Mouse (Mus musculus) urinary bladder, postnatal 36 days (tissue): ENCODE measurements around the gene Elavl3.

Experiments
- DNase-seq, 2 experiments: peaks; one replicate each; pipeline ENCODE4 v3.0.0; 2022; ENCODE audit warnings: low spot score in 2 of 2, mixed read lengths in 1 of 2

Gene Elavl3

DNA sequence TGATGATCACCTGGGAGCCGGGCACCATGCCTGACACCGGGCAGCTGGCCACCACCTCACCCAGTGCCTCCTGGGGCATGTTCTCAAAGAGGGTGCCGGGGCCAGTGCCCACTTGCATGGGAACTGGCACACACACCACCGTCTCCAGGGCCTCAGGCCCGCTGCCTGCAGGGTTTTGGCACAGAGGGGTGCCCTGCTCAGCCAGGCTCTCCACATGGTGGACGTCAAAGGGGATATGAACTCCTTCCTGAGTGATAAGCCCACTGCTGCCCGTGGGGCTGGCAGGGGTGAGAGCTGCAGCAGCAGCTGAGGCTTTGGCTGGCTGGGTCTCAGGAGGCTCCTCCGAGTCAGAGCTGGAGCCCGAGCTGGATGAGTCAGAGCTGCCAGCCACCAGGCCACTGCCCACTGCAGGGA is 6.2 kb upstream of the Elavl3 start:
- DNase-seq: no peak

DNA sequence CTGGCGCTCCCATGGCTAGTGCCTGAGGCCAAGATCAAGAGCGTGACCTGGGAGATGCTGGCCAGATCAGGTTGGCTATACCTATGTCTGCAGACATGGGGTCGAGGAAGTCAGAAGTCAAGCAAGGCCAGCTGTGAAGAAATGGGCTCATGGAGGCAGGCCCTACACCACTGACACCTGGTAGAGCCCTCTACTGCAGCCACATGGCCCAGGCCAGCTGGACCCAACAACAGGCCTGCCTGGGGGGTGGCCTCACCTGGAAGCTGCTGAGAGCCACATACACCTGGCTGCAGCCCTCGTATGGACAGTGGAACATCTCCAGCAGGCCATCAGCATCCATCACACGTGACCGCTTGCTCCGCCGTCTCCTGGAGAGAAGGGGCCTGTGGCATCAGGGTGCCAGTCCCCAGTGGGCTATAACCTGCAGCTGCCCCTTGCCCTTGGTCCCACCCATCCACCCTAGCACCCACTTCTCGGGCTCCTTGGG is 5.3 kb upstream of the Elavl3 start:
- DNase-seq: no peak

DNA sequence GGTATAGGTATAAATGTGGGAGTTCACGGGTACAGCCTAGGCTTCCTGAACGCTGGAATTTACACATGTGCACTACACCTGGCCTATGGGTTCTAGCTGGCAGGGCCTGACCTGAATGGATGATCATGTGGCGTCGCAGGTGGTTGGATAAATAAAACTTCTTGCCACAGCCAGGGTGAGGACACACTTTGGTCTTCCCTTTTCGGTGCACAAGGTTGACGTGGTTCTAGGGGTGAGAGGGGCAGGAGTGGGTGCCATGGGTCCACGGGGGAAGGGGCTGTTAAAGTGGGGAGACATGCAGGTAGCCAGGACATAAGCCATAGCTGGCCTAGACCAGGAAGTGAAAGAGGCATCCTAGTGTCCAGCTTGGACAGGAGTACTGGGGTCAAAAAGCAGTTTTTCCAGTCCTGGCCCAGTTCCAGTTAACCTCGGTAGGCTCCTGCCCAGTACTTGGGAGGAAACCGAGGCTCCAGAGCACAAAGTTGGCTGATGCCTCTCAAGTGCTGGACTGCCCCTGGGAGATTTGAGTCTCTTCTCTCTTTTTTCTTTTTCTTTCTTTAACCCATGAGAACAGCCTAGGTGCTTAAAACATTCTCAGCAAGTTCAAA is 4.6 kb upstream of the Elavl3 start:
- DNase-seq: no peak

DNA sequence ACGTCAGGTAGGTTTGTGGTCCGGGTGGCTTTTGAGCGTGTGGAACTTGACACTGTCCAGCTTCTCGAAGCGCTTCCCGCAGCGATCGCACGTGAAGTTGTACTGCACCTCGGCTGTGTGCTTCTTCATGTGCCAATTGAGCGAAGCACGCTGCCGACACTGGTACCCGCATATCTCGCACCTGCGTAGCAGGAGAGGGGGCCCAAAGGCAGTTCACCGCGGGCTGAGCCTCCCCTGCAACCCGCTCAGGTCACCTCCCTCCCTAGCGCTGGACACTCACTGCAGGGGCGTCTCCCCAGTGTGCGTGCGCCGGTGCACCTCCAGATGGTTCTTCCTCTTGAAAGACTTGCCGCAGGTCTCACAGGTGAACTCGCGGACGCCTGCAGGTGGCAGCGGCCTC is 3.9 kb upstream of the Elavl3 start:
- no peak for DNase-seq

DNA sequence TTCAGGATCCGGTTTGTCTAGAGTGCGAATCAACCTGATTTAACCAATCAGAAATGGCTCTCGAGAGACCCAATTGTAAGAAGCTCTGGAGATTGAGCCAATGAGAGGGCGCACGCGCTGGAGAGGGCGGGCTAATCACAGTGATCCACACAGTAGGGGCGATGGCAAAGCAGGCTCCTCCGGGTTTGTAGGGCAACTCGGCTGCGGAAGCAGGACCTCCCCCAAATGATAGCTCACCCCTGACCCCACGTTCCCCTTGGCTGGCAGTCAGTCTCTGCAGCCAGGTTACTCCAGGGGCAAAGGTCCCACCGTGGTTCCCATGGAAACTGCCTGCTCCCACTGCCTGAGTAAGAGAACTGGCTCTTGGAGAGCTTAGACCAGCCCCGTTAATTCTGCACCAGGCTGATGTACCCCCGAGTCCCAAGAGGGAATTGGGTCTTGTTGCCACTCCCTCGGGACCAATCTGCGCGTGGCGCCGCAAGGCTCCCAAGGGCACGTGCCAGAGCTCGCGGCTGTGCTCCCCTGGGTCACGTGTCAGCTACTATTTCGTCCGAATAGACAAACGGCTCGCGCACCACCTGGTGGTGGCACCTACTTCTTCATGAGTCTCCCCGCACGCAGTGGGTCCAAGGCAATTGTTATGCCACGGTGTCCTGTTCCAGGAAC is 2.7 kb upstream of the Elavl3 start:
- peak; percentile 10 to 62 for DNase-seq

DNA sequence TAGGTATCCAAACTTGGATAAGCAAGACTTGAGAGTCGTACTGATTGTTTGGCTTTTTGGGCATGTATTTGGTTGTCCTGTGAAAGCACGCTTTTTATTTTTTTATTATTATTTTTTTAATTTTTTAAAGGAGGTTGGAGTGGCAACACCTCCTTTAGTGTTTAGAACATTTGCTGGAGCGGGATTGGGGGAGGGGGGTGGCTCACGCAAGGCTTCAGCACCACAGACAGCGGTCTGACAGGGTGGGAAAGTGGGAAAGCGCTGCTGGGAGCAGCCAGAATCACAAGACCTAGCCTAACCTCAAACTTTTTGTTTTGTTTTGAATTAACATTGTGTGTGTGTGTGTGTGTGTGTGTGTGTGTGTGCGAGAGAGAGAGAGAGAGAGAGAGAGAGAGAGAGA is 1.8 kb upstream of the Elavl3 start:
- no peak for DNase-seq

DNA sequence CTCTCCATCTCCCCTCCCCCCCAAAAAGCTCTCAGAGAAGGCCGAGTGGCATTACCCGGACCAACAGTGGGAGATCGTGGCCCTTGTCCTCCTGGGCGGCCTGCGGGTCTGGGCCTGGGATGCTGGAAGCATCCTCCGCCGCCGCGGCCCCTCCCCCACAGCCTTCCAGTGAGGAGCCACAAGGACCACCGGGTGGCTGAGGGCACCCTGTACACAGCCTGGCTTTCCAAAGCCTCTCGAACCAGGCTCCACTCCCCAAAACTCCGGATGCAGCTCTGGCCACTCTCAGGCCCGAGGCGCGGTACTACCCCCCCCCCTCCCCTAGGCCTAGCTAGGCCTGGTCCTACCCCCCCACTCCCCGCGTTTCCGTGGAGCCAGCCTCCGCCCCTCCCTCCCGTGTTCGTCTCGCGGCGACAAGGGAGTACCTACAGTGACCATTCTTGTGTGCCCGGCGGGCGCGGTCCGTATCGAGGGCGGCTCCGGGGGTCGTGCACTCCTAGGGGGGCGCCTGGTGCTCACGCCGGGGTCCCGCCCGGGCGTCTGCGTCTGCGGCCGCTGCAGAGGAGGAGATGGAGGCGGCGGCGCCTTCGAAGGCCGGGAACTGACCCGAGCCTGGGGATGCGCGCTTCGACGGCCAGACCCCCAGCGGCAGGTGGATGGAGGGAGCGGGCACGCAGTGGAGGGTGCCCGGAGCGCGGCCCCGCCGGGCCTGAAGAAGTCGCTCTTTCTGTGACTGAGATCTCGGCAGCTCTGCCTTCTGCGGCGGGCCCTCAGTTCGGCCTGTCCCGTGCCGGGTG is 464 bp downstream of the Elavl3 start:
- DNase-seq: no peak

DNA sequence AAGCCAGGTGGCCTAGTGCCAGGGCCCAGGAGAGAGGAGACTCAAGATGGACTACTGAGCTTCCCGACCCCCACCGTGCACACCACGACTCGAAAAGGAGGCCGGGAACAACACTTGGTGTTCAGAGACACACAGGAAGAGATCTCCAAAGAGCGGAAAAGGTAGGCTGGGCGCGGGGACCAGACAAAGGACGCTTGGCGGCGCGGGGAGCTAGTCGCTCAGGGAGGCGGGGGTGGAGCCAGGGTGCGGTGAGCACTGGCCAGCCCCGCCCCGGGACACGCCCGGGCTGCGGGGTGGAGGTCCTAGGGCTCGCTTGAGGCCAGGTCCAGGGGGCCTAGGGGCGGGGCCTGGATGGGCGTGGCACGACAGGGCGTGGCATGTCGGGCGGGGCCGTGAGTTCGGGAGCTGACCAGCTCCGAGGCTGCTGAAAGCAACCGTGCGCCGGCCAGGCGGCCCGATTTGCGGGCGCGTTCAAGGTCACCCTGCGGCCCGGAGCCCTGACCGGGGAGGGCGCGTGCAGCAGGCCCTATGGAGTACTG is 1.4 kb downstream of the Elavl3 start:
- DNase-seq: peak; percentile 15 to 28

DNA sequence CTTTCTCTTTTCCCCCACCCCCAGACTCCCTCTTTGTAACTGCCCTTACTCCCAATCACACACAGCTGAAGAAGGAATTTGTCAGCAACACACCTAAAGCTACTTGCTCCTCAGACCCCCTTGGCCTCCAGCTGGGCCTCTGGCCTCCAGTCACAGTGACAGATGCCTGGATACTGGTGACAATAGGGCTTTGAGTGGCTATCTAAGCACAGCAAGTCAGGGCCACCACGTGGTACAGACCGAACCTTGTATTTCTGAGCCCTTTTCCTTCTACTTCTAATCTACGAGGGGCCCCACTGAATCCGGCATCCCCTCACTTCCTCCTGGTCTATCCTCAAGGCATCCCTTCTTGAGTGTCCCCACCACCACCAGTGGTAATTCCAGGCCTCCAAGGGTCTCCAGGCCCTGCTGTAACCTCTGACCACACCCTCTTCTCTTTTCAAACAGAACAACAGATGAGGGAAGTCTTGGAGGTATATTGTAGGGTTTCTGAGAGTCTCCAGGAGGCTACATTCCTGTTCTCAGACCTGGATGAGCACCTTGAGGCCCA is 2.0 kb downstream of the Elavl3 start:
- no peak for DNase-seq

DNA sequence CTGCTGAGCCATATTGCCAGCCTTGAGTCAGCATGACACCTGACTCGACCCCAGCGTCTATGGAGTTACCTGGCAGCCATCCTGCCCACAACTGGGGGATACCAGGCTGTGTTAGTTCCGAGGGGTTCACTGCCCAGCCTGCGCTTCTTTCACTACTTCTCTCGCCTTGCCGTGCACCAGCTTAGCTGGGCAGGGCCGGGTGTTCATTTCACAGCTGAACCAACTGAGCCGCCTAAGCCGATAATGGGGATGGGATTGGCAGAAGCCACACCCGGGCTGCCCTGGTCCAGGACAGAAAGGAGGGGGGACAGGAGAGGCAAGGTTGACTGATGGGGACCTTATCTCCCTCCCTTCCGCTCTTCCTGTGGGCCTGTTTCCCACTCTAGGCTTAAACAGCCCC is 2.5 kb downstream of the Elavl3 start:
- DNase-seq: no peak

DNA sequence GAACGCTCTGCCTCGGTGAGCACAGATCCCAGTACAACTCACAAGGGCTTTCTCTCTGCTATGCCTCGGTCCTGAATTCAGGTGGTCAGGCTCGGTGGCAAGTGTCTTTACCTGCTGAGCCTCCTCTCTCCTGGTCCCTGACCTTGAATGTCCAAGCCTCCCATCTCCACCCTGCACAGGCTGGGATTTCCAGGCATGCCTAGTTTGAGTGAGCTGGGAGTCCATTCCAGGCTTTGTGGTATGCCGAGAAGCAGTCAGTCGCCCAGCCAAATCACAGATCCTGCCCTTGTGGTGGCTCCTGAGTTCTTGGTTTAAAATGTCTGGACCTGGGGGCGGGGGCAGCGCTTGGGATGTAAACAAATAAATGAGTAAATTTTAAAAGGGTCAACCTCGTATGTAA is 4.5 kb downstream of the Elavl3 start:
- no peak for DNase-seq

DNA sequence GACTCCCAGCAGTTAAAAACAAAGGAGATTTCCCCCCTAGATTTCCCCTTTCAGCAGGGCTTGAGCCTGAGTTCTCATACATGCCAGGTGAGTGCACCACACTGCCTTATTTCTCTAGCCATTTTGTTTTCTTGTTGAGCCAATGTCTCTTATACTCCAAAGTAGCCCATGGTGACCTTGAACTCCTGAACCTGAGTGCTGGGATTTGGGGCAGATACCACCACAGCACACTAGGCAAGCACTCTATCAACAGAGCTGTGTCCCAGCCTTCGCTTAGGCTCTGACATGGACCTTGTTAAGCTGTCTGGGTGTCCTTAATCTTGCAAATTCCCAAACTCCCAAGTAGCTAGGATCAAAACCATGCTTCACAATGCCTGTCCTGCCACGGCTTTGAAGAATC is 10.0 kb downstream of the Elavl3 start:
- no peak for DNase-seq

DNA sequence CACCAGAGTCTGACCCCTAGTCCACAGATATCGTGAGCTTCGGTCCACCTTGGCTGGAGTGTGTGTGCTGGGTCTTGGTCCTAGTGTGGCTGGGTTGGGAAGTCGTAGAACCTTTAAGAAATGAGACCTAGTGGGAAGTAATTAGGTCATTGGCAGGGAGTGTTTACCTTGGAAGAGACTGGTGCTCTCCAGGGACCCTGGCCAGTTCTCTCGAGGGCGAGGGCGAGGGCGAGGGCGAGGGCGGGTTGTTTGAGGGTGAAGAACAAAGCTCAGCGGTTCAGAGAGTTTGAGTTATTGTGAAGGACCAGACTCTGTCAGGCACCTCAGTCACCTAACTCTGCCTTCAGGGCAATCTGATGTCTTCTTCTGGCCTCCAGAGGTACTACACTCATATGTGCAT is 14.0 kb downstream of the Elavl3 start:
- DNase-seq: no peak

DNA sequence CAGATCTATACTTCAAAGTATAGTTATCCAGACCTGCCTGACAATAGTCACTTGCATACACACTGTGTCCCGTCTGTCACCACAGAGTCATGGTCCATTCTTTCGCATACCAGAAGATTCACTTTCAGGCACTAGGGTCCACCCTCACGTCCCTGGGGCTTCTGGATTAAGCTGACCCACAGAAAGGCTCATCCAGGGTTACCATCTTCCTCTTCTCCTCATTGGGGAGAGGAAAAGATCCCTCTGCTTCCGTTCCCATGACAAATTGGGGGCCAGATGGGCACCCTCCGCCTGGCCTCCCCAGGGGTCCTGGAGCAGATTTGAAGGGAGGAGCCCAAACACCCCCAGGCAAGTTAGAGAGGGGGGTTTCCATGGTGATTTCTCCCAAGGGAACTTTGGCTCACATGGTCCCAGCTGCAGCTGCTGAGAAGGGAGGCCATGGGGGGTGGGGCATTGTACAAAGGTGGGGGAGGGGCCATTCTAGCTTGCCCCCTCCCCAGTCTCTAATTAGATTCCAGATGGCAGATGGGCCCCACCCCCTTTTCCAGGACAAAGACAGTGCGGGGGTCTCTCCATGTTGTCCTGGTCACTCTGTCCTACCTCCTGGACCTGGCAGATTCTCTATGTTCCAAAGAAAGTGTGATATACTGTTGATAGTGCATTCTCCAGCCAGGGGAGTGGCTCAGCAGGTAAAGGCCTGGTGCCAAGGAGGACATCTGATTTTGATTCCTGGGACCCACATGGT is 16.4 kb downstream of the Elavl3 start:
- DNase-seq: no peak

DNA sequence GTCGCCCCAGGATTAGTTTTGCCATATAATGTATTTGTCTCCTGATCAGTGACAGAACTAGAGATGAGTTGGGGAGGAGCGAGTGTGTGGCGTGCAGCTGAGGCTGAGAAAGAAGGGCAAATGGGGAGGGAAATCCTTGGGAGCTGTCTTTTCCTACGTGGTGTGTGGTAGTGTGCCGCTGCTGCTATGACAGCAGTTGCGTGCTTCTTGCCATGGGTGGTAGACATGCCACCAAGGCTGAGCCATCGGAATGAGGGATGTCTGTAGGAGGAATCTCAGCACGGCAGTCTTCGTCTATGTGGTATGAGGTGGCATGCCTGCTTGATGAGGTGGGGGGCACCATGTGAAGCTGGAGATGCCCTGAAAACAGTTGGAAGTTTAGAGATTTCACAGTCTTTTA is 21.4 kb downstream of the Elavl3 start:
- no peak for DNase-seq

DNA sequence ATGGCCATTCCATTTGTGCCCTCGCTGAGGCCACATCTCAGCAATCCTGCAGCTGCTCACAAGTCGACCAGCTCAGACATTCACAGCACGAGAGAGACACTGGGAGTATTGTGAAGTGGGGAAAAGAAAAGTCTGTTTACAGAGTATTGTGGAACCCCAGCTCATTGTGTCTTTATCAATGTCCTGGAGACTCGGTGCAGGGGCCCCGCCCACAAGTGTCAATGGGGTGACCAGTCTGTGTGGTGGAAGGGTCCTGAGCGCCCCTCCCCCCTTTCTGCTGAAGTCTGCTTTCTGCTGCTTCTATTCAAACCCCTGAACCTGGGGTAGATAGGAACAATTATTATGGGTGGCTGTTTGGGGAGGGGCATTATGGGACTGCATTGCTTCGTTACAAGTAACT is 23.4 kb downstream of the Elavl3 start:
- no peak for DNase-seq

DNA sequence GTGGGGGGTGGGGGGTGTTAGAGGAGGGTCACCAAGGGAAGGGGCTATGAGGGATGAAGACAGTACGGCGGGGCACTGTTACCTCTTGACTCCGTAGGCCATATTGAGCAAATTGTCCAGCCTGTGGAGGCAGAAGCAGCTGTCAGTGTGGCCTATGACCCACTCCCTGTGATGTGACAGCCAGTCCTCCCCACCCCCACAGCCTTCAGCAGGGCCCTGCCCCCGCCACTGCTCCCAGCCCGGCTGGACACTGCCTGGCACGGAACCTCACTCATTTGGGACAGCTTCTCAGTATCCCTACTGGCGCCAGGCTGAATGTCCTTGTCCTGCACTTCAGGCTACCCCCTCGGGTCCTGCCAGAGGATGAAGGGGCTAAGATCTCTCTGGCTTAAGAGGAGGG is 27.2 kb downstream of the Elavl3 start:
- DNase-seq: no peak

DNA sequence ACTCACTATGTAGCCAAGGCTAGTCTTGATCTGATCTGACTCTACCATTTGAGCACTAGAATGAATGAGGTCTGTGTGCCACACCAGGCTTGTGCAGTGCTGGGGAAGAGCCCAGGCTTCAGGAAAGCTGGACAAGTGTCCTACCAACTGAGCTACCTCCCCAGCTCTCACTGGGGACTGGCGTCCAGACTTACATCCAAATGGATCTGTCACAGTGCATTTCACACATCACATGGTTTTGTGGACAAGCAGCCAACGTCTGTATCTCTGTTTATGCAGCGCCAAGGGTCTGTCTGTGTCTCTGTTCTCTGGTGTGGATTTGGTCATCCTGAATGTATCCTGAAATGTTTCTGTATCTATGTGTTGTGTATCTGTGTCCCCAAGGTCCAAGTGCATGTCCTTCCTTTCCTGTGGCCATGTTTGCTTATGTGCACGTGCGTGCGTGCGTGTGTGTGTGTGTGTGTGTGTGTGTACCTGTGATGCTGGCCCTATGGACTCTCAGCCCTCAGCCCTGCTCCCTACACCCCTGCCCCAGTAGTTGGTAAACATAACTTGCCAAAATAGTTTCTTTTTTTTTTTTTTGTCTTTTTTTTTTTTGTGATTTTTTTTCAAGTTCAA is 34.5 kb downstream of the Elavl3 start:
- DNase-seq: no peak

DNA sequence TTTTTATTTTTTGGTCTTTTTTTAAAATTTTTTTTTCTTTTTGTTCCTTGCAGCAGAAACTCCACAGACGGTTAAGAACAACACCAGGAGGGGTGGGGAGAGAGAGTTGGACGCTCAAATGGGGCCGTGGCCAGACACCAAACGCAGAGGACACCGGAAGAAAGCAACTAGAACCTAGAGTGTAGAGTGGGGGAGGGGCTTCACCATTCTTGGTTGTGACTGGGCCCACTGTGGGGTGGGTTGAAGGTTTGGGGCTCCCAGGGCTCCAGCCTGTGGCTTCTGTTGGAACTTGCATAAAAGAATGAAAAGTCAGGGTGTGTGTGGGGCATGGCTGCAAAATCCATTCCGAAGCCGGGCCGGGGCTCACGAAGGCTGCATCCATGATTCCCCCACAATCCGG is 35.6 kb downstream of the Elavl3 start:
- DNase-seq: no peak

DNA sequence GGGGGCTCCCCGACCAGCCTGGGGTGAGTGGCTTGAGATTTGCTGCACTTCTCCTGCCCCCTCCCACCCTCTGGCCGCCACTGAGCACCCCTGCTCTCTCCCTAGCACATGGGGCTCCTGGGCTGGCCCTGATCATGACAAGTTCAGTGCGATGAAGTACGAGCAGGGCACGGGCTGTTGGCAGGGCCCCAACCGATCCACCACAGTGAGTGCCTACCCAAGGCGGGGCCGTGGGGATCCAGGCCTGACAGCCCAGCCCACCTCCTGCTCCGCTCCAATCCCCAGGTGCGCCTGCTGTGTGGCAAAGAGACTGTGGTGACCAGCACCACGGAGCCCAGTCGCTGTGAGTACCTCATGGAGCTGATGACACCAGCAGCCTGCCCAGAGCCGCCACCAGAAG is 39.1 kb downstream of the Elavl3 start:
- DNase-seq: no peak

DNA sequence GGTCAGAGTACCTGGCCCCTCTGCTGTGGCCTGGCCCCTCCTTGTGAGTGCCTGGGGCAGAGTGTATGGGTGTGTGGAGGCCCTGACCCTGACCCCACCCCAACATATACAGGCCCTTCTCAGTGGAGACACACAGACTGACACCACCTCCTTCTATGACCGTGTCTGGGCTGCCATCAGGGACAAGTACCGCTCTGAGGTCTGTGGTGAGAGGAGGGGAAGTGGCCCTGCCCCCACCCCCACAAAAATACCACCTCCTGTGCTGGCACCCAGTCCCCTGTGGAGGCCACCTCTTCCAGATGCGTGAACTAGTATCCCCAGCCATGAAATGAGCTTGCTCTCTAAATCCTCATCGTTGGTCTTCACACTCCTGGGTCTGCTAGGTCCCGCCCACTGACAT is 40.8 kb downstream of the Elavl3 start:
- no peak for DNase-seq
